Mouse (Mus musculus) neutrophil, adult 5-6 weeks (primary cell): ENCODE measurements around the gene Tecr. TPM values are rescaled to one million over a fixed set of nuclear protein-coding genes. Genes with fewer than 3 reads are reported as not detected.

Experiments used
- ATAC-seq: fragments of 151-379, 151-347 bp; 2 replicates; pipeline ENCODE4 v1.8.0; 2017; ENCODE audit warnings: mild to moderate bottlenecking, moderate TSS enrichment; ENCODE audit not compliant: insufficient number of reproducible peaks, poor library complexity, low FRiP score, severe bottlenecking; ENCODE audit errors: extremely low read depth
- total RNA-seq: library from RNA; stranded (forward); fragments of 200-1000 nt; gene quantifications from 2 replicates; pipeline ENCODE4 v1.2.3, GENCODE M21; 2017

Tecr gene
- 114 and 122 TPM in 2 replicates for total RNA-seq

GRCm38 (mm10) chr8:83607661-83608397, at the start of gene Tecr, which contains the start of gene Dnajb1:
Gene Tecr (minus strand): TSS chr8:83607971.
Gene Dnajb1 (plus strand): TSS chr8:83608193.
- peak; percentile 92 for ATAC-seq

- ATAC-seq = no peak
Measured at GRCm38 (mm10) chr8:83656484-83657246, 48.9 kb upstream of the Tecr start.

GRCm38 (mm10) chr8:83656043-83656442, 48.3 kb upstream of the Tecr start:
- no peak for ATAC-seq

GRCm38 (mm10) chr8:83654725-83655124, 47.0 kb upstream of the Tecr start:
- ATAC-seq = no peak

GRCm38 (mm10) chr8:83653662-83654017, 45.9 kb upstream of the Tecr start:
- no peak for ATAC-seq

GRCm38 (mm10) chr8:83652744-83653661, 45.2 kb upstream of the Tecr start:
- no peak for ATAC-seq

- peak; percentile 96 for ATAC-seq
Measured at GRCm38 (mm10) chr8:83652030-83652743, 44.4 kb upstream of the Tecr start, which contains the start of gene Gipc1. Gene Gipc1 (plus strand): TSS chr8:83652677.

- ATAC-seq = no peak
Measured at GRCm38 (mm10) chr8:83649699-83650098, 41.9 kb upstream of the Tecr start.

GRCm38 (mm10) chr8:83648031-83648430, 40.3 kb upstream of the Tecr start:
- no peak for ATAC-seq

GRCm38 (mm10) chr8:83647511-83647910, 39.7 kb upstream of the Tecr start:
- ATAC-seq = no peak

- no peak for ATAC-seq
Measured at GRCm38 (mm10) chr8:83639649-83640048, 31.9 kb upstream of the Tecr start.

GRCm38 (mm10) chr8:83638856-83639255, 31.1 kb upstream of the Tecr start:
- ATAC-seq = no peak

GRCm38 (mm10) chr8:83632083-83632707, 24.4 kb upstream of the Tecr start:
- ATAC-seq = no peak

GRCm38 (mm10) chr8:83625676-83626299, 18.0 kb upstream of the Tecr start:
- ATAC-seq = no peak

GRCm38 (mm10) chr8:83624739-83625138, 17.0 kb upstream of the Tecr start:
- ATAC-seq = no peak

GRCm38 (mm10) chr8:83623549-83623948, 15.8 kb upstream of the Tecr start:
- ATAC-seq = no peak

GRCm38 (mm10) chr8:83622389-83622989, 14.7 kb upstream of the Tecr start:
- ATAC-seq = peak; percentile 90
